Mouse (Mus musculus): ENCODE data around the gene Uxs1. TPM values are rescaled to one million over a fixed set of nuclear protein-coding genes. Genes with fewer than 3 reads are reported as not detected.
A peak's percentile ranks its signal among the peaks of the same experiment; 100 is the strongest.

Gene Uxs1
- total RNA-seq, 2 experiments from 2014 or later: 57.0 to 58.8 TPM

- no peak for DNase-seq
Observed at GRCm38 (mm10) chr1:43722459-43722858, 105.1 kb downstream of the Uxs1 start.

- no peak for DNase-seq
Observed at GRCm38 (mm10) chr1:43718793-43719192, 108.8 kb downstream of the Uxs1 start.

- DNase-seq: peak; percentile 46 to 58
Observed at GRCm38 (mm10) chr1:43717967-43718366, 109.6 kb downstream of the Uxs1 start.

- DNase-seq: no peak
Observed at GRCm38 (mm10) chr1:43714841-43715240, 112.8 kb downstream of the Uxs1 start.

GRCm38 (mm10) chr1:43698577-43699000 lies 129.0 kb downstream of the Uxs1 start:
- peak in 1 of 2 experiments; percentile 17 for DNase-seq

Other genes starting within 250 kb of the Uxs1 start
- 100 to 1,000 TPM; 187 to 227 TPM for gene 1500015O10Rik, start 97.2 kb downstream of the Uxs1 start, total RNA-seq (2021)
- gene Tpp2, start 105.8 kb upstream of the Uxs1 start, total RNA-seq (2021): 10 to 100 TPM; 50.5 to 53.4 TPM
- gene Mettl21c, start 192.2 kb upstream of the Uxs1 start, total RNA-seq (2021): not detected
- under 1 TPM; 0.03 TPM for gene Gm8251, start 234.1 kb upstream of the Uxs1 start, total RNA-seq (2021)